Mouse (Mus musculus) G1E-ER4 (cell line): ENCODE data around the gene Lsmem1. TPM values are rescaled to one million over a fixed set of nuclear protein-coding genes. Genes with fewer than 3 reads are reported as not detected.

ENCODE experiments used
- GATA1 ChIP-seq: IDR thresholded peaks from one replicate; pipeline ENCODE4 v1.8.0; 2012; ENCODE audit warnings: low read length, inconsistent platforms
- polyA plus RNA-seq: library from polyadenylated mRNA; stranded (reverse); fragments of >175 nt; gene quantifications from 2 replicates; pipeline ENCODE4 v1.2.3, GENCODE M21; 2012

The Lsmem1 gene
- not detected in 2 replicates for polyA plus RNA-seq

- no peak for TF ChIP-seq GATA1
Observed at GRCm38 (mm10) chr12:40199302-40199701, at the start of gene Lsmem1. Lsmem1 (minus strand) TSS chr12:40199490.

- TF ChIP-seq GATA1, result no peak
Observed at GRCm38 (mm10) chr12:40248454-40249180, 49.3 kb upstream of the Lsmem1 start, which contains the start of gene Ifrd1. Ifrd1 (minus strand) TSS chr12:40248504.

GRCm38 (mm10) chr12:40247976-40248375, 48.7 kb upstream of the Lsmem1 start:
- no peak for TF ChIP-seq GATA1

GRCm38 (mm10) chr12:40247384-40247783, 48.1 kb upstream of the Lsmem1 start:
- TF ChIP-seq GATA1, result no peak

- no peak for TF ChIP-seq GATA1
Observed at GRCm38 (mm10) chr12:40245434-40245970, 46.2 kb upstream of the Lsmem1 start.

GRCm38 (mm10) chr12:40244926-40245325, 45.6 kb upstream of the Lsmem1 start:
- TF ChIP-seq GATA1, result no peak

GRCm38 (mm10) chr12:40243821-40244221, 44.5 kb upstream of the Lsmem1 start:
- no peak for TF ChIP-seq GATA1

GRCm38 (mm10) chr12:40243241-40243640, 44.0 kb upstream of the Lsmem1 start:
- no peak for TF ChIP-seq GATA1

GRCm38 (mm10) chr12:40239161-40239560, 39.9 kb upstream of the Lsmem1 start:
- no peak for TF ChIP-seq GATA1

GRCm38 (mm10) chr12:40232231-40232630, 32.9 kb upstream of the Lsmem1 start:
- TF ChIP-seq GATA1, result no peak

- TF ChIP-seq GATA1, result no peak
Observed at GRCm38 (mm10) chr12:40231632-40232031, 32.3 kb upstream of the Lsmem1 start.

- TF ChIP-seq GATA1, result no peak
Observed at GRCm38 (mm10) chr12:40224171-40224880, 25.0 kb upstream of the Lsmem1 start.

GRCm38 (mm10) chr12:40223676-40224075, 24.4 kb upstream of the Lsmem1 start:
- no peak for TF ChIP-seq GATA1

- no peak for TF ChIP-seq GATA1
Observed at GRCm38 (mm10) chr12:40223082-40223619, 23.9 kb upstream of the Lsmem1 start.

GRCm38 (mm10) chr12:40222251-40223081, 23.2 kb upstream of the Lsmem1 start:
- no peak for TF ChIP-seq GATA1
